Mouse (Mus musculus): ENCODE measurements around the gene Ifi27l2a. TPM values are rescaled to one million over a fixed set of nuclear protein-coding genes. Genes with fewer than 3 reads are reported as not detected.
"Not testable (repeated sequence)": the region's sequence is repeated elsewhere in the genome, so short reads cannot be mapped to it uniquely, and the experiment has no call there.

Gene Ifi27l2a
- polyA plus RNA-seq (2012; ENCODE audit: insufficient read depth, insufficient read length, low replicate concordance, missing spikeins): not detected in 2 replicates

DNA sequence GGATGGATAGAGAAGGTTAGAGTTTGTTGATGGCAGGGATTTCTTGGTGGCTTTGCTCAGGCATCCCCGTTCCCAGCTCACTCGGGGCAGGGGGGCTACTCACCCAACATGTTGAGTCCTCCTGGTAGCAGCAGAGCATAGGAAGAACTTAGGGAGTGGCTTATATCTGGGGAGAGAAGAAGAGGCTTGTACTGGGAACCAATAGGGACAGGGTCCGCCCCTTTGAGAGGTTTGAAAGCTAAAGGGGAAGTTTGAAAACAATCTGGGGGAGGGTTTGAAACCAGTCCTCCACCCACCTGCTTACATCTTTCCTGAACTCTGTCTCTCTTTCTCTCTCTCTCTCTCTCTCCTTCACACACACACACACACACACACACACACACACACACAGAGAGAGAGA lies at the start of gene Ifi27l2a:
Gene Ifi27l2a (minus strand): TSS at position 157 of the 400 bp plus-strand sequence.
- Histone ChIP-seq H3K4me3 (ENCODE audit: insufficient read depth, low read depth, low read length) (no peak within 1 kb of the TSS), H3K27ac (ENCODE audit: insufficient read depth, low read depth, low read length) (no peak within 1 kb of the TSS), H3K4me1 (ENCODE audit: control insufficient read depth, insufficient read depth, low read length) (peaks cover 3% of the 10 kb centered on the region; the same call in 1 of the 2 replicates)
- WGBS: 59% methylated on average over 3 of the region's 3 CpGs
- TF ChIP-seq POLR2A (IDR thresholded peaks at IDR 0.05; ENCODE audit: insufficient read depth, low read depth, low read length) (no peak), CTCF (IDR thresholded peaks at IDR 0.05; ENCODE audit: insufficient read depth, low read depth, low read length) (no peak)

DNA sequence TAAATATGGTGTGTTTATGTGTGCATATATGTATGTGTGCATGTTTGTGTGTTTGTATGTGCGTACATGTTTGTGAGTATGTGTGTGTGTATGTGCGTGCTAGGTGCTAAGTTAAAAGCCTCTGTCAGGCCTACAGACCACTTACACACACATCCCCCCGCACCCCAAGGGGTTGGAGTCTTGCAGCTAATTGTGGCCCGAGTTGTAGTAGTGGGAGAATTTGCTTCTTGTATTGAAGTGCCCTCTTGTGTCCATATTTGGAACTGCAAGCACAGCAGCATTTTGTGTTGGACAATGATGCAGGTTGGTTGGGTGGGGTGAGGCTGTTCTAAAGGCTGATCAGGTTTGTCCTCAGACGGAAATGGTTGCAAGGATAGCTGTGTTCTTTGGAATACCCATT lies 49.3 kb upstream of the Ifi27l2a start:
- 30% methylated on average over 5 of the region's 5 CpGs for WGBS
- H3K4me3 ChIP-seq (ENCODE audit: insufficient read depth, low read depth, low read length): no peak overlapping the region
- H3K27ac ChIP-seq (ENCODE audit: insufficient read depth, low read depth, low read length): no peak overlapping the region
- no peaks in the 10 kb centered on the region for H3K4me1 ChIP-seq (ENCODE audit: control insufficient read depth, insufficient read depth, low read length)
- no peak for TF ChIP-seq POLR2A (IDR thresholded peaks at IDR 0.05; ENCODE audit: insufficient read depth, low read depth, low read length)
- TF ChIP-seq CTCF (IDR thresholded peaks at IDR 0.05; ENCODE audit: insufficient read depth, low read depth, low read length): no peak

DNA sequence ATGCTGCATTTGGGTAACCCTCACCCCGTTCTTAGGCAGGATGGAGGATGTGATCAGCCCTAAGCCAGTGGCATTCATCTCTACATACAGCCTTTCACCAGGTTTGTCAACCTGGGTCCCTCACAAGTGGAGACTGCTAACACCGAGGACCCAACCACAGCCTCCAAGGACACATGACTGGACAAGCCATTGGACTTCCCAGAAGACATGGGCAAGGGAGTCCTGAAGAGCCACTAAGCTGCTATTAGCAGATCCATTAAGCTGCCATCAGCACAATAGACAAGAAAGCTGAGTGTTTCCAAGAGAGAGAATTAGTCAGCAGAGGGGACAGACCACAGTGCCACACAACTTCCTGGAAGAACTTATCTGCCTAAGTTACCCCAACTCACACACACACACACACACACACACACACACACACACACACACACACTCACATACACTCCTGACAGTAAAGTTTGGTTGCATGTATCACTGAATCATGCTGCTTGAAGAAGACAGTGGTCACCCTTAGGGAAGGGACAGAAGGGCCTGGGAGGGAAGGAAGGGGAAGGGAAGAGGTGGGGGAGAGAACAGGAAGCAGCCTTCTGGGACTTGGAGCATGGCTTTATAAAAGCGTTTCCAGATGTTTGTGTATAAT lies 47.7 kb upstream of the Ifi27l2a start:
- H3K4me1 ChIP-seq (ENCODE audit: control insufficient read depth, insufficient read depth, low read length): no peaks in the 10 kb centered on the region
- no peak for TF ChIP-seq POLR2A (IDR thresholded peaks at IDR 0.05; ENCODE audit: insufficient read depth, low read depth, low read length)
- no peak for TF ChIP-seq CTCF (IDR thresholded peaks at IDR 0.05; ENCODE audit: insufficient read depth, low read depth, low read length)
- H3K4me3 ChIP-seq (ENCODE audit: insufficient read depth, low read depth, low read length): no peak overlapping the region
- no peak overlapping the region for H3K27ac ChIP-seq (ENCODE audit: insufficient read depth, low read depth, low read length)
- 74% methylated on average over 3 of the region's 3 CpGs for WGBS

DNA sequence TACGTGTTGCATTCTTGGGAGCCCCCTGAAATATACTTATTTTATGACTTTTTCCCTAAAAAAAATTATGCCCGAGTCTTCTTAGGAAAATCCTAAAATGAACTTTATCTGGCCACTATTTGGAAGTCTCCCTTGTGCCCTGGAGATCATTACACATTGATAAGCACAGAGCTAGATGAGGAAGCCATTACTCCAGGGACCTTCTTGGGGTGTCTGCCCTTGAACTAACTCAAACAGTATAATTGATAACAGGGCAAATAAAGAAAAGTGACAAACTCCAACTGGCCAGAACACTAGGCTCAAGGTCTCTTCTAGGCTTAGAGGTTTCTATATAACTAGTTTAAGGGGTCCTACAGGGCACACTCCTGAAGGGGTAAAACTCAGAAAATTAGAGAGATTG lies 44.3 kb upstream of the Ifi27l2a start:
- Histone ChIP-seq H3K4me3 (ENCODE audit: insufficient read depth, low read depth, low read length) (no peak overlapping the region), H3K4me1 (ENCODE audit: control insufficient read depth, insufficient read depth, low read length) (no peaks in the 10 kb centered on the region), H3K27ac (ENCODE audit: insufficient read depth, low read depth, low read length) (no peak overlapping the region)
- 65% methylated on average over 2 of the region's 2 CpGs for WGBS
- TF ChIP-seq POLR2A (IDR thresholded peaks at IDR 0.05; ENCODE audit: insufficient read depth, low read depth, low read length): no peak
- no peak for TF ChIP-seq CTCF (IDR thresholded peaks at IDR 0.05; ENCODE audit: insufficient read depth, low read depth, low read length)

DNA sequence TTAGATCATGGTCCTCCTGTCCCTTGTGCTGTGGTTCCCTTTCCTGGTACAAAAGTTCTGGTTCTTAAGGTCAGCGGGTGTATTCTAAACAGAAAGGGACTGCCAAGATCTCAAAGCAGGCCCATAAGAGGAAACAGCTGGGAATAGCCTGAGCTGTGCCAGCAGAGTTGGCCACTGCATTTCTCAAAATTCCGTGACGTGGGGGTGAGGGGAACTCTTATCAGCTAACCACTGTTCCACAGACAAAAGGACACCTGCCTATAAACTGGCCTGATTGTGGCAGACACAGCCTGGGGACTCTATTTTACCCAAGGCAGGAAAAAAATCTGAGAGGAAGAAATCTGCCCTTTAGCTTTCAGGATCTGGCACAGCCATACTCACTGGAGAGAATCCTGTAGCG lies 43.8 kb upstream of the Ifi27l2a start:
- 57% methylated on average over 4 of the region's 4 CpGs for WGBS
- Histone ChIP-seq H3K27ac (ENCODE audit: insufficient read depth, low read depth, low read length) (no peak overlapping the region), H3K4me3 (ENCODE audit: insufficient read depth, low read depth, low read length) (no peak overlapping the region), H3K4me1 (ENCODE audit: control insufficient read depth, insufficient read depth, low read length) (no peaks in the 10 kb centered on the region)
- TF ChIP-seq POLR2A (IDR thresholded peaks at IDR 0.05; ENCODE audit: insufficient read depth, low read depth, low read length) (no peak), CTCF (IDR thresholded peaks at IDR 0.05; ENCODE audit: insufficient read depth, low read depth, low read length) (no peak)

DNA sequence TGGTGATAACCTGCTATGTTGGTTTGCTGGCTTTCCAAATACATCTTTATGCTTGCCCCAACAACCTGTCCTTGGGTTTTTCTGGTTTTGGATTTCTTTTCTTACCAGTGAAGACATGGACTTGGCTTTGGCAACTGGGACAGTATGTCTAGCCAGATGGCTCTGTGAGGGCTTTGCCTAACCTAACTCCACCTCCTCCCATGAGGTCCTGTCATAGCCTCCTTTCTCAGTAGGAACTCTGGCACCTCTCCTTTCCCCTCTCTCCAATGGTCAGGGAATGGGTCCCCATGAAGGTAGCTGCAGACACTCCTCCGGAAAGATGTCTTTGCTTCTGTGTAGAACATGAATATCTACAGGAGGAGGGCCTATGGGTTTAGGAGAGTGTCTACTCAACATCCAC lies 43.2 kb upstream of the Ifi27l2a start:
- H3K4me3 ChIP-seq (ENCODE audit: insufficient read depth, low read depth, low read length): no peak overlapping the region
- 82% methylated on average over 1 of the region's 1 CpGs for WGBS
- H3K4me1 ChIP-seq (ENCODE audit: control insufficient read depth, insufficient read depth, low read length): no peaks in the 10 kb centered on the region
- no peak overlapping the region for H3K27ac ChIP-seq (ENCODE audit: insufficient read depth, low read depth, low read length)
- TF ChIP-seq POLR2A (IDR thresholded peaks at IDR 0.05; ENCODE audit: insufficient read depth, low read depth, low read length) (no peak), CTCF (IDR thresholded peaks at IDR 0.05; ENCODE audit: insufficient read depth, low read depth, low read length) (no peak)

DNA sequence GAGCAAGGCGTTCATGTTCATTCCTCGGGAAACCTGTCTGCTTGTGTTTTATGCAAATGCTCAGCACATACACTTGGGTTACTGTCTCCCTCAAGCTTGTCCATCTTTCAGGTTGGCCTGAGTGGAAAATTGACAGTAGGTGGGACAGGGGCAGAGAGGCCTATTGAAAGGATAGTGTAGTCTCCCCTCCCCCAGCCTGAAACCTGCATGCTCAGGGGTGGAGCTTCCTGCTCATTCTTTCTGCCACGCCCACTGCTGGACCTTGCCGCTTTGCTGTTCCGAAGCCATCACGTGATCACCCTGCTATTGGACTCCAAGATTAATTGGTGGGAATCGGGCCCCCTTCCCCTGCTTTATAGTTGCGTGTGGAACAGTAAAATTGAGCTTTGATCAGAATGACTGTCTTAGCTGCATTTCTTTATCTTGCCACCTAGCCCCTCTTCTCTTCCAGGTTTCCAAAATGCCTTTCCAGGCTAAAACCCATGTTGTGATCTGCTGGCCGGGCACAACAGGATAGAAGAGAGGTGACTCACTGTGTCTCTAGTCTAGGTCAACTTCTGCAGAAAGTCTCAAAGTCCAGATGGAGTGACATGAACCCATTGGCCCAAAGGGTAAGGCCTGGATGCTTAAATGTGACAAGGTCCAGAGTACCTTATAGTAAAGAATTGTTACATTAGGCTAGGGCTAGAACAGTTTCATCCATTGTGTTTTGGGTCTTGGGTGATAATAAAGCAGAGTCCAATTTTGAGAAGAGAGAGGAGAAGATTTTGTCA lies 40.9 kb upstream of the Ifi27l2a start:
- 69% methylated on average over 9 of the region's 9 CpGs for WGBS
- not testable (repeated sequence) for H3K4me3 ChIP-seq (ENCODE audit: insufficient read depth, low read depth, low read length); H3K27ac ChIP-seq (ENCODE audit: insufficient read depth, low read depth, low read length); H3K4me1 ChIP-seq (ENCODE audit: control insufficient read depth, insufficient read depth, low read length)

DNA sequence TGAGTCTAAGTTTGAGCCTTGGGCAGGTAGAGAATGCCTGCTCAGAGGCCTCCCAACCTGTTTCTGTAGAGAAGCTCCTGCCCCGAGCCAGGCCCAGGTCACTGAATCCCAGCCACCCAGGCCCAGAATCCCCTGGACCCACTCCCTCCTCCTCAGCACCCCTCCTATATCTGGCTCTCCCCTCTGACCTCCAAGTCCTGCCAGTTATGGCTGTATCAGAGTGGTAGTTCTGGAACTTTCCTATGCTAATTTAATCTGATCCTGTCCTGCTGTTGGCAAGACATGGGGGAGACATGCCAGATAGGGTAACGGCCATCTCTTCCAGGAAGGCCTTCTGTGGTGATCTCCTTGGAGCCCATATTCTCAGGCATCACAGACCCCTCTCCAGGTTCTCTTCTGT lies 39.3 kb upstream of the Ifi27l2a start:
- Histone ChIP-seq H3K4me1 (ENCODE audit: control insufficient read depth, insufficient read depth, low read length) (no peaks in the 10 kb centered on the region), H3K4me3 (ENCODE audit: insufficient read depth, low read depth, low read length) (no peak overlapping the region), H3K27ac (ENCODE audit: insufficient read depth, low read depth, low read length) (no peak overlapping the region)
- WGBS: 89% methylated on average over 2 of the region's 2 CpGs
- TF ChIP-seq POLR2A (IDR thresholded peaks at IDR 0.05; ENCODE audit: insufficient read depth, low read depth, low read length) (no peak), CTCF (IDR thresholded peaks at IDR 0.05; ENCODE audit: insufficient read depth, low read depth, low read length) (no peak)

DNA sequence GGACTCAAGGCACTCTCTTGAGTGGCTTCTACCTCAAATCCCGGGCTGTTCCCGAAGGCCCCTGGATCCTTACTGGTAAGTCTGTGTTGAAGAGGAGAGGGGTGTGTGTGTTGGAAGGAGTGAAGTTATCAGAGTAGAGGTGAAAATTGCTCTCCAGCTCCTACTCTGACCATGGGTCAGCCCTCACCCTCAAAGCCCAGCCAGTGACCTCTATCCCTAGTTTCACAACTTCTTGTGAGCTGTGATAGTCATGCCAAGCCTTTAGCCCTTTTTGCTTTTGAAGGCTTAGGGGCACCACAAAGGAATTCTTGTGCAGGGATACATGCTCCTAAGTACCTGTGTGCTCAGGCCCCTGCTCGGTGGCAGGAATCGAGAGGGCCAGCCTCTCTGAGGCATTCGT lies 38.2 kb upstream of the Ifi27l2a start:
- 71% methylated on average over 5 of the region's 5 CpGs for WGBS
- Histone ChIP-seq H3K27ac (ENCODE audit: insufficient read depth, low read depth, low read length) (no peak overlapping the region), H3K4me3 (ENCODE audit: insufficient read depth, low read depth, low read length) (no peak overlapping the region), H3K4me1 (ENCODE audit: control insufficient read depth, insufficient read depth, low read length) (no peaks in the 10 kb centered on the region)
- TF ChIP-seq POLR2A (IDR thresholded peaks at IDR 0.05; ENCODE audit: insufficient read depth, low read depth, low read length) (no peak), CTCF (IDR thresholded peaks at IDR 0.05; ENCODE audit: insufficient read depth, low read depth, low read length) (no peak)
